Mouse (Mus musculus) mammary gland, adult 2 months (tissue): ENCODE measurements around the gene B4galt1. TPM values are rescaled to one million over a fixed set of nuclear protein-coding genes. Genes with fewer than 3 reads are reported as not detected.

ENCODE experiments used
- polyA plus RNA-seq: library from polyadenylated mRNA; depleted of rRNA; stranded (reverse); fragments of >200 nt; gene quantifications from 2 replicates; pipeline ENCODE4 v1.2.3, GENCODE M21; 2012; ENCODE audit warnings: low replicate concordance; rRNA removed

The B4galt1 gene
- polyA plus RNA-seq: 55.2 and 74.3 TPM in 2 replicates

GRCm38 (mm10) chr4:40853565-40854386 is at the start of gene B4galt1:
B4galt1 (minus strand) TSS chr4:40854005.

GRCm38 (mm10) chr4:40757780-40758420 is 95.9 kb downstream of the B4galt1 start, which contains the start of gene Smu1:
Smu1 (minus strand) TSS chr4:40757923.

Other genes with a start within 250 kb of the B4galt1 start
- 4.8 and 8.2 TPM in 2 replicates for gene Aptx, start 150.8 kb downstream of the B4galt1 start, polyA plus RNA-seq
- gene Dnaja1, start 131.9 kb downstream of the B4galt1 start, polyA plus RNA-seq: 3.8 and 8.5 TPM in 2 replicates
- 10.7 and 27.1 TPM in 2 replicates for gene Smu1, start 96.1 kb downstream of the B4galt1 start, polyA plus RNA-seq
- 0.50 and 0.59 TPM in 2 replicates for gene Spink4, start 66.0 kb upstream of the B4galt1 start, polyA plus RNA-seq
- gene Bag1, start 94.3 kb upstream of the B4galt1 start, polyA plus RNA-seq: 70.0 and 309 TPM in 2 replicates
- 7.5 and 15.8 TPM in 2 replicates for gene Chmp5, start 94.4 kb upstream of the B4galt1 start, polyA plus RNA-seq
- 22.5 and 36.0 TPM in 2 replicates for gene Nfx1, start 116.9 kb upstream of the B4galt1 start, polyA plus RNA-seq
- 40.4 and 83.3 TPM in 2 replicates for gene Aqp7, start 194.1 kb upstream of the B4galt1 start, polyA plus RNA-seq
- 7.9 and 15.5 TPM in 2 replicates for gene Aqp3, start 244.2 kb upstream of the B4galt1 start, polyA plus RNA-seq